Mouse (Mus musculus): ENCODE results near the gene Itgb2.

Itgb2 gene

GRCm38 (mm10) chr10:77587091-77587775 lies 57.2 kb downstream of the Itgb2 start:
- DNase-seq (ENCODE audit: low spot score), result no peak

- no peak for DNase-seq (ENCODE audit: low spot score)
Measured at GRCm38 (mm10) chr10:77588036-77588435, 58.0 kb downstream of the Itgb2 start.

GRCm38 (mm10) chr10:77589117-77589516 lies 59.1 kb downstream of the Itgb2 start:
- DNase-seq (ENCODE audit: low spot score), result no peak

GRCm38 (mm10) chr10:77589749-77590148 lies 59.7 kb downstream of the Itgb2 start:
- DNase-seq (ENCODE audit: low spot score), result no peak

GRCm38 (mm10) chr10:77590812-77591211 lies 60.8 kb downstream of the Itgb2 start:
- peak; percentile 75 for DNase-seq (ENCODE audit: low spot score)

GRCm38 (mm10) chr10:77591546-77591945 lies 61.5 kb downstream of the Itgb2 start:
- no peak for DNase-seq (ENCODE audit: low spot score)

- no peak for DNase-seq (ENCODE audit: low spot score)
Measured at GRCm38 (mm10) chr10:77596060-77596459, 66.0 kb downstream of the Itgb2 start.

GRCm38 (mm10) chr10:77603021-77603420 lies 73.0 kb downstream of the Itgb2 start:
- no peak for DNase-seq (ENCODE audit: low spot score)

GRCm38 (mm10) chr10:77604111-77604510 lies 74.1 kb downstream of the Itgb2 start:
- DNase-seq (ENCODE audit: low spot score), result no peak

- no peak for DNase-seq (ENCODE audit: low spot score)
Measured at GRCm38 (mm10) chr10:77604958-77605357, 74.9 kb downstream of the Itgb2 start.

- no peak for DNase-seq (ENCODE audit: low spot score)
Measured at GRCm38 (mm10) chr10:77605368-77605767, 75.3 kb downstream of the Itgb2 start.

GRCm38 (mm10) chr10:77605908-77606826 lies 76.1 kb downstream of the Itgb2 start, which contains the start of the genes Sumo3 and Gm49325:
Sumo3 (plus strand) TSS chr10:77606097.
Gm49325 (plus strand) TSS chr10:77606197.
- peak; percentile 100 for DNase-seq (ENCODE audit: low spot score)

GRCm38 (mm10) chr10:77606855-77607254 lies 76.8 kb downstream of the Itgb2 start:
- DNase-seq (ENCODE audit: low spot score), result no peak

- no peak for DNase-seq (ENCODE audit: low spot score)
Measured at GRCm38 (mm10) chr10:77607441-77607840, 77.4 kb downstream of the Itgb2 start.

- no peak for DNase-seq (ENCODE audit: low spot score)
Measured at GRCm38 (mm10) chr10:77608589-77608988, 78.5 kb downstream of the Itgb2 start.

- DNase-seq (ENCODE audit: low spot score), result no peak
Measured at GRCm38 (mm10) chr10:77610221-77610961, 80.3 kb downstream of the Itgb2 start.

- DNase-seq (ENCODE audit: low spot score), result no peak
Measured at GRCm38 (mm10) chr10:77613409-77613808, 83.4 kb downstream of the Itgb2 start.

Data from testis, postnatal 10 days (tissue).